Mouse (Mus musculus) heart, postnatal 25 days (tissue): ENCODE measurements around the gene Actr1b. TPM values are rescaled to one million over a fixed set of nuclear protein-coding genes. Genes with fewer than 3 reads are reported as not detected.

ENCODE experiments used
- DNase-seq: peaks from one replicate; pipeline ENCODE4 v3.0.0; 2022; ENCODE audit warnings: low spot score
- intact Hi-C: fragments of 180-260 bp; cut with DNase I; formaldehyde crosslinking; loops from one replicate; pipeline ENCODE4 v1.15.1; 2025
- total RNA-seq, 2 experiments: library from RNA; stranded (reverse); gene quantifications; 2 replicates each; pipeline ENCODE4 v1.2.3; 2021

Gene Actr1b
- 100 to 1,000 TPM; 104 to 107 TPM for total RNA-seq

GRCm38 (mm10) chr1:36714311-36714710 lies at the start of gene Actr1b:
Gene Actr1b (minus strand): TSS chr1:36714422.
- intact Hi-C loops, result no loop called here
- no peak for DNase-seq

GRCm38 (mm10) chr1:36761568-36761967 lies 47.3 kb upstream of the Actr1b start, which contains the start of gene Zap70:
Gene Zap70 (plus strand): TSS chr1:36761798.
- intact Hi-C loops, result no loop called here
- DNase-seq, result no peak

DNA sequence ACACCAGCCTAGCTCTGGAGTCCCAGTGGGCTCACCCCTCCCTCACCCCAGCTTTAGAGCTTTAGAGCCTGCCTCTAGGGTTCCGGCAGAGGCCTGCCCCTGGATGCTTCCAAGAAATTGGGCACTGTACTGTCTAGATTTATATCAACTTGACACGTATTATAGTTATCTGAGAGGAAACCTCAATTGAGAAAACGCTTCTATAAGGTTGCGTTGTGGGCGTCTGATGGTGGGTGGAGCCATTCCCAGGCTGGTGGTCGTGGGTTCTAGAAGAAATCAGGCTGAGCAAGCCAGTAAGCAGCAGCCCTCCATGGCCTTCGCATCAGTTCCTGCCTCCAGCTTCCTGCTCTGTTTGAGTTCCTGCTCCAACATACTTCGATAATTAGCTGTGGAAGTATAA lies 46.8 kb upstream of the Actr1b start:
- DNase-seq, result no peak
- intact Hi-C loops, result no loop called here

- intact Hi-C loops, result no loop called here
- no peak for DNase-seq
These were observed 46.2 kb upstream of the Actr1b start for GRCm38 (mm10) chr1:36760401-36760800.

GRCm38 (mm10) chr1:36759076-36759475 lies 44.9 kb upstream of the Actr1b start:
- DNase-seq, result no peak
- intact Hi-C loops, result no loop called here

DNA sequence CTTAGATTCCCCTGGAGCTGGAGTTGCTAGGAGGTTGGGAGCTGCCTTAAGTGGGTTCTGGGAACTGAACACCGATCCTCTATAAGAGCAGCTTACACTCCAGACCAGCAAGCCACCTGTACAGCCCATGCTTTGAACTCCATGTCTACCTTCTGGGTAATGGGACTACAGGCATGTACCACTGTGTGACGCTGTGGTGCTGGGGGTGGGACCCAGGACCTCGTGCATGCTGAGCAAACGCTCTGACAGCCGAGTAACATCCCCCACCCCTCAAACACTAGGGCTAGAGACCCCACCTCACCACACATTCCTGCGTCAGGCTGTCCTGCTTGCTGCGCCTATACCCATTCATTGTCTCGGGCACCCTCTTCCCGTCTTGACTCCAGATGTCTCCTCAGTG lies 44.3 kb upstream of the Actr1b start:
- intact Hi-C loops, result no loop called here
- DNase-seq, result no peak

DNA sequence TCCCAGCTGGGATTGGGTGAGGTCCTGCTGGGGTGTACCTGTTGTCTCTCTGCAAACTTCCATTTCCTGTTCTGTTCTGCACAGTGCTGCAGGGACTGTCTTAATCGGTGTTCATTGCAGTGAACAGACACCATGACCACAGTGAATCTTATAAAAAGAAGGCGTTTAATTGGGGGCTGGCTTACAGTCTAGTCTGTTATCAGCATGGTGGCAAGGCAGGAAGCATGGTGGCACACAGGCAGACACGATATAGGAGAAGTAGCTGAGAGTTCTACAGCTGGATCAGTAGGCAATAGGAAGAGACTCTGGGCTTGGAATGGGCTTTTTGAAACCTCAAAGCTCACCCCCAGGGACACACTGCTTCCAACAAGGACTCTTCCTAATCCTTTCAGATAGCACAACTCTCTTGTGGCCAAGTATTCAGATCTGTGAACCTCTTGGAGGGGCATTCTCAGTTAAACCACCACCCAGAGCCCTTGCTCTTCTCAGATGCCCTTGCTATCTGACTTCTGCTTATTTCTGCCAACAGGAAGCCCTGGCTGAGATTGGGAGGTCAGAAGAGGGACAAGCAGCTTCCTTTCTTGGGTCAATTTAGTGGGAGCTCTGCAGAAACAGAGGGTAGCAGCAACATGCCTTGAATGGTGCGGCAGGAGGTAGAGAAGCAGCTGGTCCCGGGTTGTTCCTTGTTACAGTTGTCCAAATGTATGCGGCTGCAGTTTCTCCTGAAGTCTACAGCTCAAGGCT lies 39.9 kb upstream of the Actr1b start:
- no peak for DNase-seq
- intact Hi-C loops, result no loop called here

DNA sequence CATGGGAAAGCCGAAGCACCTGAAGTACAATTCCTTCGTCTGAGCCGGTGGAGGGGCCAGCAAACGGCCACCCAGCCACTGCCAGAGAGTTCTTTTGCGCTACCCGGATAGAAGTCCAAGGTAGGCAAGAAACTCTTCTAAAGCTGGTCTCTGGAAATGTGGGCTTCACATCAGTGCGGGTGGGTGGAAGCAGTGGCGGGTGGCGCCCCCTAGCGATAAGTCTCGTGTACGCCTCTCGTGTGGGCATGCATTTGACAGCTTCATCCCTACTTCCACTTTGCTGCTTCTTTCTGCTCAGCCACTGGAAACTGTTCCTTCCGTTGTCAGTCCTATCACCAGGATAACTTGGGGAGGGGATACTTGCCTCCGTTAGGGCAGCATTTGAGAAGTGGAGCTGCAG lies 32.2 kb upstream of the Actr1b start:
- intact Hi-C loops, result no loop called here
- no peak for DNase-seq

DNA sequence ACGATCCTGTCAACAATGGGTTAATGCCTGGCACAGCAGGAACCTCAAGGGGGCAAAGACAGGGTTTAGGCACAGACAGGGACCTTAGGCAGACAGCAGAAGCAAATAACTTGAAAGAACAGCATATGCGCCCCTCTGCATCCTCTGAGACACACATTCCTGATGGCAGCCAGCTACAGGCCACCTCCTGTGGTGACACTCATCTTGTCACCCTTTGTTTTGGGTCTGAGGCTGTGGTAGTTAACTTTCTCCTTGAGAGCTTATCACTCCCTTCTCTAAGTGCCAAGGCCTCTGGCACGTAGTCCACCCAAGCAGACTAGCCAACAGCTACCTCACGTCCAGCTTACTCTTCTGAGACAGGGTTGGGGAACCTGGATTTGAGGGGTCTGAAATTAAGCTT lies 31.4 kb upstream of the Actr1b start:
- intact Hi-C loops, result no loop called here
- DNase-seq, result no peak

- intact Hi-C loops, result no loop called here
- DNase-seq, result no peak
These were observed 30.2 kb upstream of the Actr1b start for GRCm38 (mm10) chr1:36744268-36744944.

DNA sequence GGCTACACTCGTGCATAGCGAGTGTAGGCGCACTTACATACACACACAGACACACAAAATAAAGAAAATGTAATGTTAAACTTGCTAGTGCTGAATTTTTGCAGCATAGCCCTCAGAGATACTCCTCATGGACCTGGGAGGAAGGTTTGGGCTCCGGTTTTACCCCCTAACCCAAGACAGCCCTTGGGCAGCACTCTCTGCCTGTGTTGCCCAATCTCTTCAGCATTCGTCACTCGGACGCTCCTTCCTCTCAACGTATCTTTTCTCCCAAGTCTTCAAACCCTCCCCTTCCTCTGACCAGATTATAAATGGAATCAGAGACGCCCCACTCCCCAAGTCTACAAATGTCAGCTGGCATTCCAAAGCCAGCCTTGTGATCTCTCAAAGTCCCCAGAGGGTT lies 28.8 kb upstream of the Actr1b start:
- intact Hi-C loops, result no loop called here
- no peak for DNase-seq

GRCm38 (mm10) chr1:36739231-36739630 lies 25.0 kb upstream of the Actr1b start:
- intact Hi-C loops, result loop anchor here (5.0 kb wide), 1 partner anchor 898 kb away; no protein-coding TSS in a partner anchor
- DNase-seq, result no peak

GRCm38 (mm10) chr1:36737300-36737699 lies 23.1 kb upstream of the Actr1b start:
- peak; percentile 12 for DNase-seq
- intact Hi-C loops, result loop anchor here (1.0 to 5.0 kb wide), 2 partner anchors 513 to 900 kb away; no protein-coding TSS in a partner anchor

GRCm38 (mm10) chr1:36724057-36724431 lies 9.8 kb upstream of the Actr1b start:
- DNase-seq, result no peak
- intact Hi-C loops, result no loop called here

GRCm38 (mm10) chr1:36723146-36724056 lies 9.2 kb upstream of the Actr1b start:
- intact Hi-C loops, result no loop called here
- DNase-seq, result no peak

GRCm38 (mm10) chr1:36718786-36719185 lies 4.6 kb upstream of the Actr1b start:
- no peak for DNase-seq
- intact Hi-C loops, result no loop called here

DNA sequence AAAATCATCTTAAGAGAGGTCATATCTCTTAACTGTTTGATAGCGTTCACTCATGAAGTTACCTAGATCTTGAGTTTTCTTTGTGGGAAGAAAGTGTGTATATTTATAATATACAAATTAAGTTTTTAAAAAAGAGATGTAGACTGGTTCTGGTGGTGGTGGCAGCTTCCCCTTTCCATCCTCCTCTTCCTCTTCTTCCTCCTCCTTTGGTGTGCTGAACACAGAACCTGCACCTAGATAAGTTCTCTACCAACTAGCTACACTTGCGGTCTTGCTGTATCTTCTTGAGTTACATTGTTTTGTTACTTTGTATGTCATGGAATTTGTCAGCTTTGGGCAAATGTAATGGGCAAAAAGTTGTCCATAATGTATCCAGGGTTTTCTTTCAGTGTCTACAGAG lies 3.1 kb downstream of the Actr1b start:
- intact Hi-C loops, result no loop called here

DNA sequence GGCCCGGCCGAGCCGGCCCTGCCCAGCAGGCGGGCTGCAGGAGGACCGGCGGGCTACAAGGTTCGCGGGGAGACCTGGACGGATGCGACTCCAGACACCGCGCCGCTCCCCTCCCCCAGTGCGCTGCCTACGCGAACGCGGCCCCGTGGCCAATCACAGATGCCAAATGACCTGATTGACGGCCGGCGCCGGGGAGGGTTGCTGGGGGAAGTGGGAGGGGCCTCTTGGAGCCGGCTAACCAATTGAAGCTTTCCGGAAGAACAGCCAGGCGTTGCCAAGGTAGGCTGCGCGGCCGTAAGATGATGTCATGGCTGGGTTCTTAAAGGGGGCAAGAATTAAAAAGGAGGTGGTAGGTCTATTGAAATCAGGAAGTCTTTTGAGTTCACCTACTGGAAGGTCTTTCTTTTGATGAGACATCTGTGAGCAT lies 4.4 kb downstream of the Actr1b start, which contains the start of gene 4933424G06Rik:
4933424G06Rik (plus strand) TSS at position 296 of the 427 bp plus-strand sequence.
- intact Hi-C loops, result loop anchor here (1.0 to 10.0 kb wide), 2 partner anchors 18 to 345 kb away; partner anchors contain the start of gene Kansl3

More for the DNA sequence above, 3.1 kb downstream of the Actr1b start:
- DNase-seq, result no peak

GRCm38 (mm10) chr1:36709055-36709853 lies 5.0 kb downstream of the Actr1b start:
- intact Hi-C loops, result loop anchor here (1.0 to 10.0 kb wide), 2 partner anchors 17 to 344 kb away; partner anchors contain the start of gene Kansl3
- DNase-seq, result no peak

More for the DNA sequence above, 4.4 kb downstream of the Actr1b start, which contains the start of gene 4933424G06Rik:
- peak; percentile 97 for DNase-seq
